Mouse (Mus musculus) heart, postnatal 36 days (tissue): ENCODE measurements around the gene Iqch. TPM values are rescaled to one million over a fixed set of nuclear protein-coding genes. Genes with fewer than 3 reads are reported as not detected.

Experiments used
- DNase-seq, 2 experiments: peaks; one replicate each; pipeline ENCODE4 v3.0.0; 2021 to 2022
- intact Hi-C: fragments of 180-260 bp; cut with DNase I; formaldehyde crosslinking; loops from one replicate; pipeline ENCODE4 v1.15.1; 2025
- total RNA-seq, 2 experiments: library from RNA; stranded (reverse); gene quantifications; 2 replicates each; pipeline ENCODE4 v1.2.3; 2021

The Iqch gene
- total RNA-seq, 2 experiments from 2014 or later = not detected

- peak; percentile 96 to 98 for DNase-seq
- intact Hi-C loops = loop anchor here (1.0 to 5.0 kb wide), 2 partner anchors 22 to 172 kb away; partner anchors contain the start of gene Map2k5
These were observed 203.5 kb downstream of the Iqch start, which contains the start of gene 2300009A05Rik for GRCm38 (mm10) chr9:63398611-63399462. Gene 2300009A05Rik, minus strand, starts transcription at chr9:63399246.

DNA sequence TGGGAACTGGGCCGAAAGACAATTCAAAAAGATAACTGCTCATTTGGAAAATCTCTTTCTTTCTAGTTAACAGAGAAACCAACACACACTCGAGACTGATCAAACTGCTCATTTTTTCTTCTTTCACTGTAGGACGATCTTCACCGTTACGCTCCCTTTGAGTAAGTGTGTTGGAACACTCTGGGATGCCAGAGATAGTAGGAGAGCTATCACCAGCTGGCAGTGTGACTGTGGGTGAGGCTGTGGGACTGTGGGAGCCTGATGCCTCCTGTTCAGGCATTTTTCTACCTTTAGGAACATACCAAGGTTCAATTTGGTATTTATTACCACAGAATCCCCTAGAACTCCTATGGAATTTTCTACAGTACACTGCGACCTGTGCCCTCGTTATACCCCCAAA lies 206.7 kb downstream of the Iqch start:
- DNase-seq = no peak
- intact Hi-C loops = loop anchor here (5.0 kb wide), 1 partner anchor 168 kb away; no protein-coding TSS in a partner anchor

DNA sequence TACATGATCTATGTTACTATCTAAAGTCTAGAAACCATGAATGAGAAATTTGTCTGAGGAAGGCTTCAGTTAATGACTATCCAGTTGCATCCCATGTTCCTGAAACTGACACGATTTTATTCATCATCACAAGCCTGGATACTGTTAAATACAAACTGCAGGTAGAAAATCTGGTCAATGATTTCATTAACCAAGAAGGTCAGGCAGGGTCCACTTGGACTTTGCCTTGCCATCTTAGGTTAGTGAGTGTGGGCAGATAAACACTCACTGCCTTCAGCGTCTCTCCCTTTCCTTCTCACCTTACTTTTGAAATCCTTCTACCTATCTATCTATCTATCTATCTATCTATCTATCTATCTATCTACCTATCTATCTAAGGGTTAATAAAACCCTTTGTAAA lies 211.0 kb downstream of the Iqch start:
- DNase-seq = no peak
- intact Hi-C loops = no loop called here

DNA sequence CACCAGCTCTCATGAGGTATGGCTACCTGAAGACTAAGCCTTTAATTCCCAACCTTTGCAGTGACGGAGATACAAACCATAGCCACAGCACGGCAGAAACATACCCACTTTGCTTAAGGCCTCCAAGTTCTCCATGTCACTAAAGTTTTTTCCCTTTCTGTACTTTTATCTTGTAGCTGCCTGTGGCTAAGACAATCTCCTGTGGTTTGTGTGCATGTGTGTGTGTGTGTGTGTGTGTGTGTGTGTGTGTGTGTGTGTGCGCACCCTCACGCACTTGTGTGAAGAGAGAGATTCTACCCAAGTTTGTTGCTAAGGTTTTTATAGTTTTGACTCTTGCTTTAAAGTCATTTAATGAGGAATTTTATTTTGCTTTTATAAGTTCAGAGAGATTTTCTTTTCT lies 219.5 kb downstream of the Iqch start:
- DNase-seq = no peak
- intact Hi-C loops = no loop called here

DNA sequence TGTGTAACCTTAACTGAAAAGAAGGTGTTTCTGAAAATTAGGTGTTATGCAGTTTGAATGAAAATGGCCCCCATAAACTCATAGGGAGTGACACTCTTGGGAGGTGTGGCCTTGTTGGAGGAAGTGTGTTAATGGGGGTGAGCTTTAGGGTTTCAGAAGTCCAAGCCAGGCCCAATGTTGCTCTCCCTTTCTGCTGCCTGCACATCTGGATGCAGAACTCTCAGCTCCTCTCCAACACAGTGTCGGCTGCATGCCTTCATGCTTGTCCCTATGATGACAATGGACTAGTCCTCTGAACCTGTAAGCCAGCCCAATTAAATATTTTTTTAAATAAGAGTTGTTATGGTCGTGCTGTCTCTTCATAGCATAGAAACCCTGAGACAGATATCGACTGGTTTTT lies 222.0 kb downstream of the Iqch start:
- intact Hi-C loops = no loop called here
- DNase-seq = no peak

DNA sequence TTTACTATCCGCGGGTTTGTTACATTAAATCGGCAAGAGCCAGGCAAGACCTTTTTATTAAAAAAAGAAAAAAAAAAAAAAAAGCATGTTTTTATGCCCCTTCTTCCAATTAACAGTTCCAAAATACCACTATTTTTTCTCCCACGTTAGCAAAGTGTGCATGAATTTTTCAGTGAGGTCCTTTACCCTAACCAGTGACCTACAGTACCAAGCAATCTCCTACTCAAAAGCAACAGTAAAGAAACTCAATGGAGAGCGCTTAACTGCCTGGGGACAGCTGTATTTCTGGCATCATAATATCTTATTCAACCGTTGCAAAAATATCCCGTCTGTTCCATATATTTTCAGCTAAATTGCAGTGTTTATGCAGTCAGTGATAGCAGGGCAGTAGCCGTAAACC lies 224.1 kb downstream of the Iqch start:
- DNase-seq = no peak
- intact Hi-C loops = loop anchor here (10.0 kb wide), 1 partner anchor 563 kb away; the partner anchor contains the start of gene Fem1b

GRCm38 (mm10) chr9:63377270-63378142 lies 224.8 kb downstream of the Iqch start, which contains the start of gene Map2k5:
Gene Map2k5, minus strand, starts transcription at chr9:63377902.
- intact Hi-C loops = loop anchor here (1.0 to 10.0 kb wide), 2 partner anchors 22 to 563 kb away; partner anchors contain the start of genes 2300009A05Rik and Fem1b
- DNase-seq = peak; percentile 90 to 93

DNA sequence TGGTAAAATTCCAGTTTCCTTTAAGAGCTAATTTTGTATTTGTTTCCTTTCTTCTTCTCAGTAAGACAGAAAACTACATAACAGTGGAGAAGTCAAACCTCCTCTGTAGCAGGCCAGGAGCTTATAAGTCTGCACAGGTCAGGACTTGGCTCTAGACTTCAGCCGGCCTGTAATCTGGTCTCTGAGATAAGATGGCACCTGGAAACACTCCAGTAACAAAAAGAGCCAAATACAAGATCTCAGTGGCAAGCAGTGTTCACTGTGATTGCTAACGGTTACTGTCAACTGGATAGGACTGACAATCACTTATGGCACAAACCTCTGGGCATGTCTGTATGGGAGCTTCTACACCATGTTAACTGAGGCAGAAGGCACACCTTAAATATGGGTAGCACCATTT lies 229.0 kb downstream of the Iqch start:
- DNase-seq = no peak
- intact Hi-C loops = loop anchor here (10.0 kb wide), 1 partner anchor 559 kb away; the partner anchor contains the start of gene Fem1b

GRCm38 (mm10) chr9:63372541-63372940 lies 229.8 kb downstream of the Iqch start:
- intact Hi-C loops = loop anchor here (10.0 kb wide), 1 partner anchor 558 kb away; the partner anchor contains the start of gene Fem1b

More at GRCm38 (mm10) chr9:63372541-63372940, 229.8 kb downstream of the Iqch start:
- no peak for DNase-seq

Other genes with a start within 250 kb of the Iqch start
- gene Map2k5, start 224.6 kb downstream of the Iqch start, total RNA-seq = 10 to 100 TPM; 18.9 to 19.2 TPM
- gene 2300009A05Rik, start 203.2 kb downstream of the Iqch start, total RNA-seq = 10 to 100 TPM; 34.8 to 35.9 TPM
- 10 to 100 TPM; 16.8 to 17.7 TPM for gene Aagab, start 167 bp upstream of the Iqch start, total RNA-seq
- gene Smad3, start 155.5 kb upstream of the Iqch start, total RNA-seq = 10 to 100 TPM; 12.5 to 13.2 TPM